Mouse (Mus musculus) ES-Bruce4 (cell line): ENCODE measurements around the gene Mbnl1. TPM values are rescaled to one million over a fixed set of nuclear protein-coding genes. Genes with fewer than 3 reads are reported as not detected.

ENCODE experiments used
- H3K27ac ChIP-seq: 2 replicates; pipeline ENCODE4 v1.5.1; 2012; ENCODE audit warnings: low read length, inconsistent platforms; ENCODE audit not compliant: insufficient read depth
- H3K27me3 ChIP-seq: 2 replicates; pipeline ENCODE4 v1.6.1; 2012; ENCODE audit warnings: mild to moderate bottlenecking, low read length, inconsistent platforms; ENCODE audit not compliant: control insufficient read depth, poor library complexity, insufficient read depth, severe bottlenecking
- H3K36me3 ChIP-seq: 2 replicates; pipeline ENCODE4 v1.6.1; 2012; ENCODE audit warnings: inconsistent platforms, mild to moderate bottlenecking, low read length, moderate library complexity; ENCODE audit not compliant: control insufficient read depth, poor library complexity, insufficient read depth, severe bottlenecking
- H3K4me1 ChIP-seq: one replicate; pipeline ENCODE4 v1.8.1; 2011; ENCODE audit warnings: low read length; ENCODE audit not compliant: control insufficient read depth, insufficient read depth
- H3K4me3 ChIP-seq: 2 replicates; pipeline ENCODE4 v1.5.1; 2011; ENCODE audit warnings: low read depth, mild to moderate bottlenecking, low read length
- H3K9ac ChIP-seq: 2 replicates; pipeline ENCODE4 v1.6.1; 2012; ENCODE audit warnings: low read depth, mild to moderate bottlenecking, inconsistent platforms; ENCODE audit not compliant: poor library complexity, severe bottlenecking
- H3K9me3 ChIP-seq: replicated peaks from 2 replicates; pipeline ENCODE4 v1.6.1; 2012; ENCODE audit warnings: mild to moderate bottlenecking, low read length, inconsistent platforms; ENCODE audit not compliant: control insufficient read depth, poor library complexity, insufficient read depth, severe bottlenecking
- CTCF ChIP-seq: IDR thresholded peaks from one replicate; pipeline ENCODE4 v1.8.1; 2011; ENCODE audit warnings: low read depth, low read length
- EP300 ChIP-seq: IDR thresholded peaks from 2 replicates; pipeline ENCODE4 v1.6.1; 2011; ENCODE audit warnings: low read depth, low read length; ENCODE audit not compliant: insufficient read depth
- POLR2A ChIP-seq: IDR thresholded peaks from one replicate; pipeline ENCODE4 v1.8.1; 2011; ENCODE audit warnings: low read length; ENCODE audit not compliant: insufficient read depth
- polyA plus RNA-seq: library from polyadenylated mRNA; stranded (reverse); fragments of >200 nt; gene quantifications from 2 replicates; pipeline ENCODE4 v1.2.4, GENCODE M21; 2011; ENCODE audit warnings: low read depth; ENCODE audit not compliant: missing spikeins, insufficient read depth, insufficient read length

The Mbnl1 gene
- polyA plus RNA-seq, 1 experiment: 26.6 TPM

GRCm38 (mm10) chr3:60660762-60661161, 188.1 kb downstream of the Mbnl1 start:
- no peak overlapping the region for H3K4me3 ChIP-seq
- no peaks in the 10 kb centered on the region for H3K36me3 ChIP-seq
- H3K27me3 ChIP-seq: no peaks in the 10 kb centered on the region
- no peaks in the 10 kb centered on the region for H3K4me1 ChIP-seq
- no peak for TF ChIP-seq EP300
- TF ChIP-seq CTCF: no peak
- TF ChIP-seq POLR2A: no peak
- H3K27ac ChIP-seq: no peak overlapping the region
- no peak overlapping the region for H3K9ac ChIP-seq
- H3K9me3 ChIP-seq: no peaks in the 10 kb centered on the region
